Mouse (Mus musculus) left cerebral cortex, postnatal 14 days (tissue): ENCODE measurements around the gene Plpp1. TPM values are rescaled to one million over a fixed set of nuclear protein-coding genes. Genes with fewer than 3 reads are reported as not detected.
A peak's percentile ranks its signal among the peaks of the same experiment; 100 is the strongest.

Experiments
- DNase-seq, 2 experiments: peaks; one replicate each; pipeline ENCODE4 v3.0.0; 2021 to 2022; ENCODE audit warnings: low spot score in 2 of 2, mixed read lengths in 1 of 2
- intact Hi-C: fragments of 180-260 bp; cut with DNase I; formaldehyde crosslinking; loops from one replicate; pipeline ENCODE4 v1.15.1; 2025
- total RNA-seq, 2 experiments: library from RNA; stranded (reverse); gene quantifications; 2 replicates each; pipeline ENCODE4 v1.2.3; 2021

Plpp1 gene
- total RNA-seq, 2 experiments from 2014 or later = 26.9 TPM

GRCm38 (mm10) chr13:112771447-112772208, 29.0 kb upstream of the Plpp1 start:
- intact Hi-C loops = no loop called here

GRCm38 (mm10) chr13:112772252-112772651, 28.3 kb upstream of the Plpp1 start:
- intact Hi-C loops = no loop called here
- no peak for DNase-seq

More at GRCm38 (mm10) chr13:112771447-112772208, 29.0 kb upstream of the Plpp1 start:
- no peak for DNase-seq

GRCm38 (mm10) chr13:112772861-112773260, 27.7 kb upstream of the Plpp1 start:
- DNase-seq = no peak
- intact Hi-C loops = no loop called here

DNA sequence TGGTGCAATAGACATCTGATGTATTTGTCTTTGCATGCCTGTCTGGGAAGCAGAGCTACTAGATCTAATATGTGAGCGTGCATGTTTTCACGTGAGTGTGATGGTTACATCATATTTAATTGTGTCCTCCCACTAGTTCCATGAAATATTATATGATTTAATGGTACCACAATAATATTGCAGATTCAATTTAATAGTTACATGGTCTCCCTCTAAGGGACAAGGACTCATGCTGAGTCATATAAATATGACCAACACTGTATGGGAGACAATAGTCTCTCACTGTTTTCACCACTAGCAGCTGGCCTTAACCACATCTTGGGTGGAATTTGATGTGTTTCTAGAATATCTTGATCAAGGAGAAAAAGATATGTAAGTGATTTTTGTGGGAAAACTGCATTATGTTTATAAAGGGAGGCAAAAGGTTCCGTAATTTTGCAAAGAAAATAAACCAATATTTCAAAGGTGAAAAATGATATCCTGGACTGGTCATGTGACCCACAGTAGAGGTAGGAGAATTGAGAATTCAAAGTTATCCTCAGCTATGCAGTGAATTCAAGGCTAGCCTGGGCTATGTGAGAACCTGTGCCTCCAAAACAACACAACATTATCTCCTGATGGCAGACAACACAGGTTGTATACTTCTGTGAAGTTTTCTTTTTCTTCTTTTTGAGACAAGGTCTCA, 26.5 kb upstream of the Plpp1 start:
- DNase-seq = no peak
- intact Hi-C loops = no loop called here

GRCm38 (mm10) chr13:112775856-112776255, 24.7 kb upstream of the Plpp1 start:
- intact Hi-C loops = no loop called here
- DNase-seq = no peak

- intact Hi-C loops = no loop called here
- DNase-seq = no peak
These were observed 22.2 kb upstream of the Plpp1 start for GRCm38 (mm10) chr13:112778407-112778806.

GRCm38 (mm10) chr13:112785305-112785704, 15.3 kb upstream of the Plpp1 start:
- intact Hi-C loops = no loop called here
- no peak for DNase-seq

- intact Hi-C loops = no loop called here
- DNase-seq = no peak
These were observed 14.4 kb upstream of the Plpp1 start for GRCm38 (mm10) chr13:112786142-112786541.

DNA sequence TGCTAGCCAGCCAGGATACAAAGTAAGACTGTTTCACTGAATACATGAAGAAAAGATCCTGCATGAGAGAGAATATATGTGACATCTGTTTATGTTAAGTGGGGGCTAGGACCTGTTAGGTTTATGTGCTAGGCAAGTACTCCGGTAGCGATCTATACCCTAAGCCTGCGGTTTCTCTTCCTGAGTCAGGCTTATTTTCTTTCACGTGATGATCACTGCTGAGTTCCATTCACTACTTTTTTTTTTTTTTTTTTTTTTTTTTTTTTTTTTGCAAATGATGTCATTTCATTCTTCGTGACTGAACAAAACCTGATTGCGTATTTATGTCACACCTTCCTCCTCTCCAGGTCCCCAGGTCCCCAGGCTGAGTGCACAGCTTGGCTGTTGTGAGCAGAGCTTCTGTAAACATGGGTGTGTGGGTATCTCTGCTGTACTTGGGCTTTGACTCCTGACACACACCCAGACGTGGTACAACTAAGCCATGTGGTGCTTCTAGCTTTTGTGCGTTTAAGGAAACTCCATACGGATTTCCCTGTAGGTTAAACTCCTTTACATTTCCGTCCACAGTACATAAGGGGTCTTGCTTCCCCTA, 13.6 kb upstream of the Plpp1 start:
- no peak for DNase-seq
- intact Hi-C loops = no loop called here

GRCm38 (mm10) chr13:112790774-112791173, 9.8 kb upstream of the Plpp1 start:
- DNase-seq = no peak
- intact Hi-C loops = no loop called here

DNA sequence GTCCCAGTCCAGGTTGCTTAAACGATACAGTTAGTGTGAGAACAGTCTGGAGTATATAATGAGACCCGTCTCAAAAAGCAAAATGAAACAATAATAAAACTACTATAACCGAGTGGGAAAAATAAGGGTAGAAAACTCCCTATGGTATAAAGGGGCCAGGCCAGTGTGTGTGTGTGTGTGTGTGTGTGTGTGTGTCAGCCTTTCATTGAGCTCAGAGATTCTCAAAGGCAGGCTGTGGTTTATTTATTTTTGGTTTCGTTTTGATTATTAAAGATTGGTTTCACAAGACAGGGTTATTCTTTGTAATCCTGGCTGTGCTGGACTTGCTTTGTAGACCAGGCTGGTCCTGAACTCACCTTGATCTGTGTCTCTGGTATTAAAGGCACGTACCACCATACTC, 8.7 kb upstream of the Plpp1 start:
- intact Hi-C loops = no loop called here
- no peak for DNase-seq

DNA sequence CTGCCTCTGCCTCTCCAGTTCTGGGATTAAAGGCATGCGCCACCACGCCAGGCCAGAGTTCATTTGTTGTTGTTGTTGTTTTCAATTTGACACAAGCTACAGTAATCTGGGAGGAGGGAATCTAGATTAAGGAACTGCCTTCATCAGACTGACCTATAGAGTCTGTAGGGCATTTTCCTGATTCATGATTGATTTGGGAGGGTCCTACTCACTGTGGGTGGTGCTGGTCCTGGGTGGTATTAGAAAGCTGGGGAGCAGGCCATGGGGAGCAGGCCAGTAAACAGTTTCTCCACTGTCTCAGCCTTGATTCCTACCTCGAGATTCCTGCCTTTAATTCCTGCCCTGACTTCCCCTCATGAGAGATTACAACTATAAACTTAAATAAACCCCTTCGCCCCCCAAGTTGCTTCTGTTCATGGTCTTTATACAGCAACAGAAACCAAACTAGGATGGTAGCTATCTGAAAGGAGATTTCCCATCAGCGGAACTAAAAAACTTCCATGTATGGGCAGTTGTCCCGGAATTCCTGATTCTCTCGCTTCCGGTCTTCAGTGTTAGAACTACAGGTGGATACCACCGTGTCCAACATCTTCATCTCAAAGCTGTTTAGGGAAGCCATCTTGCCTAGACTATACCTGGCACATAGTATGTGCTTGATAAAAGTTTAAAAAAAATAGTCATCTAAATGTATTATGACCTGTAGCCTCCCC, 2.2 kb upstream of the Plpp1 start:
- DNase-seq = no peak
- intact Hi-C loops = no loop called here

DNA sequence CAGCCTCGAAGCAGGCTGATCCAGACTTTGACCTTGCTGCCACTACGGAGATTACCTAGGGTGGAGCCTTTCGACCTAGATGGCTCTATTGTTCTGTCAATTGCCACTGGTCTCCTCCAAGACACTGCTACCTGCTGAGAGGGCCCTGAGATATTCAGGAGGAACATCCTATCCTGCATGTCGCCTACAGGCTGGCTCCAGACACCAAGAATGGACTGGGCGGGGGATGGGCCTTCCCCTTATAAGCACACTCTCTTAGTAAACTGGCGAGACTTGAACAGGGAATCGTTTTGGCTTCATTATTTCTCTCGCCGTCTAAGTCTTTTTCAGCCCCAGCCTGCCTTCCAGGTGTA, 1.7 kb upstream of the Plpp1 start:
- DNase-seq = no peak
- intact Hi-C loops = no loop called here

DNA sequence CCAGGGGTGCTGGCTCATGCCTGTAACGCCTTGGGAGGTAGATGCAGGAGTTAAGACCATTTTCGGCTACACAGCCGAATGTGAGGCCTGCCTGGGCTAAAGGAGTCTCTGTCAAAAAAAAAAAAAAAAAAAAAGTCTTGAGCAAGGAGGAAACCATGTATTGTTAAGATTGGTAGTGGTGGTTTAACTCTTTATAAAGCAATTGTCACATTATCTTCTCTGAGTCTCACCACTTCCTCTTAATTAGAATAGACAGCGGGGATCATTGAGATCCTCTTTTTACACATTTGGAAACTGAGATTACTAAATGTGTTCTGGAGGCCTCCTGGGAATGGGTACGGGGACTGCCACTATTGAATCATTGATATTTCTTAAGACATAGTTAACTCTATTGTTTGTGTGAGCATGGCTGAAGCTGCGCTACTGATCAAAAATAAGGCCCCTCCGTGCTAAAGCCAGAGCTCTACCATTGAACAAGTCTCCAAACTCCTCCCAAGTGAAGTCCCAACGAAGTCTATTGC, 811 bp upstream of the Plpp1 start:
- no peak for DNase-seq

GRCm38 (mm10) chr13:112801381-112802004, 901 bp downstream of the Plpp1 start:
- intact Hi-C loops = loop anchor here (5.0 kb wide), 3 partner anchors 41 to 124 kb away; no protein-coding TSS in a partner anchor
- peak; percentile 28 to 32 for DNase-seq

More for the DNA sequence above, 811 bp upstream of the Plpp1 start:
- intact Hi-C loops = loop anchor here (5.0 kb wide), 3 partner anchors 43 to 122 kb away; no protein-coding TSS in a partner anchor

DNA sequence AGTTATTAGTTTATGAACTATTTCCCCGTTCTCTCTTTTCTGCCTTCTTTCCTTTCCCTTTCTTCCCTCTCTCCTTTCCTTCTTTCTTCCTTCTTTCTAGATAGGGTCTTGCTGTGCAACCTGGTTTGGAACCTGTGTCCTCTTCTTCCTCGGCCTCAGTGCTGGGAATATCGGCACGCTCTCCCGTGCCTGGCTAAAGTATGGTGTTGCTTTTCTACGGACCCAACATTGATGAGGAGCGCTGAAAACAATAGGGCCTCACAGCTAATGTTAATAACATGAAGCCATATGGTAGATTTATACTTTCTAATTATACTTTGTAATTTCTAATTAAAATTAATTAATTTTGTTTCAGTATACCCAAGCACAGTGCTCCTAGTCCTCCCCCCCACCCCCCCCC, 2.5 kb downstream of the Plpp1 start:
- intact Hi-C loops = loop anchor here (5.0 kb wide), 3 partner anchors 39 to 126 kb away; no protein-coding TSS in a partner anchor
- no peak for DNase-seq

GRCm38 (mm10) chr13:112803661-112804060, 3.1 kb downstream of the Plpp1 start:
- intact Hi-C loops = loop anchor here (5.0 kb wide), 3 partner anchors 39 to 126 kb away; no protein-coding TSS in a partner anchor
- no peak for DNase-seq

- intact Hi-C loops = no loop called here
- no peak for DNase-seq
These were observed 4.9 kb downstream of the Plpp1 start for GRCm38 (mm10) chr13:112805529-112805928.
